Mouse (Mus musculus): ENCODE measurements around the gene Uckl1.

DNA sequence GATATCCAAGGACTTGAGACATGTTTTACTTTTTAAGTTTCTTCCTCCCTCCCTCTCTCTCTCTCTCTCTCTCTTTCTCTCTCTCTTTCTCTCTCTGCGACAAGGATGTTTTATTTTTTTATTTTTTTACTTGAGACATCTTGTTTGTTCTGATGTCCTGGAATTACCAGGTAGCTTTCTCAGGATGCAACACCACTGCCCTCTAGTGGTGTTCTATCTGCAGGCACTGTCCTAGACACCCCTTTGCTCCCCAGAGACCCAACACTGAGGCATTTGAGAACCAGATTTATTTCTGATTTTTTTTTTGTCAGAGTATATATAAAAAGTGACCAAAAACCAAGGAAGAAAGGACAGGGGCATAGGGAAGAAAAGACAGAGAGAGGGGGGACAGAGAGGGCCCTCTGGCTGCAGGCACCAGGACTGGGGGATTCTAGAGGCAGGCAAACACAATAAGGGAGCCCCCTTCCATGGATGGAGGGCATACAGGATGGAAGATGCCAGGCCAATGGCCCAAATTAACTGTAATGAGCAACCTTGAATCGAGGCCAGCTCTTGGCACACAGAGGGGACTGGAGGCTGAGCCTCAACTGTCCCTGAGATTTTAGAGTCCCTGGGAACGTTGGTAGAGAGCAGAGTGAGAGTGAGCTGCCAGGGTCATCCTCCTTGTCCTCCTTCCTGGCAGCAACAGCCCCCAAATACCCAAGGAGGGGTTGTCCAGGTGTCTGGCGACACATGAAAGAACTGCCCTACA, 10.4 kb upstream of the Uckl1 start:
- TF ChIP-seq POLR2A (IDR thresholded peaks at IDR 0.05; ENCODE audit: insufficient read length, low read depth) (no peak), E2F4 (IDR thresholded peaks at IDR 0.05; ENCODE audit: insufficient read depth) (no peak), TCF12 (IDR thresholded peaks at IDR 0.05; ENCODE audit: insufficient read depth, poor library complexity, severe bottlenecking) (no peak), USF1 (IDR thresholded peaks at IDR 0.05; ENCODE audit: low read depth) (no peak), MAX (IDR thresholded peaks at IDR 0.05; ENCODE audit: low read depth) (no peak), CEBPB (IDR thresholded peaks at IDR 0.05; ENCODE audit: insufficient read depth, poor library complexity, severe bottlenecking) (no peak), MYOD1 (IDR thresholded peaks at IDR 0.05; ENCODE audit: control insufficient read depth in 1 of 3, insufficient read length in 2 of 3, low read depth in 2 of 3) (no peak), MYOG (IDR thresholded peaks at IDR 0.05; ENCODE audit: control insufficient read depth in 1 of 3, insufficient read depth in 1 of 3, insufficient read length in 2 of 3, low read depth in 2 of 3) (no peak)

All from myocyte (in vitro differentiated cells).